Mouse (Mus musculus) liver, embryonic 14.5 days (tissue): ENCODE measurements at regions not wholly inside any gene's neighbourhood (a gene's known extent, or its start where the extent isn't known, plus 50 kb on each side); places are given as distances from the start of the nearest gene placed in this dataset.

Experiments used
- ATAC-seq: fragments of 200-750 bp; cut with Nextera tagmentation; 2 replicates; pipeline ENCODE4 v1.8.0; 2017; ENCODE audit warnings: moderate number of reproducible peaks, mild to moderate bottlenecking, moderate library complexity; ENCODE audit not compliant: insufficient read depth
- DNase-seq, 3 experiments: peaks; one replicate each; pipeline ENCODE4 v3.0.0-alpha.2; 2012 to 2013; ENCODE audit warnings: low read depth in 3 of 3, low spot score in 3 of 3
- H3K27ac ChIP-seq: fragments of 300-500 bp; sonication (generic); 2 replicates; pipeline ENCODE4 v1.5.1; 2014; ENCODE audit warnings: moderate library complexity, mild to moderate bottlenecking, control low read depth, inconsistent platforms
- H3K27me3 ChIP-seq: fragments of 300-500 bp; sonication (generic); 2 replicates; pipeline ENCODE4 v1.6.1; 2014; ENCODE audit warnings: mild to moderate bottlenecking, low read length, moderate library complexity; ENCODE audit not compliant: control insufficient read depth, insufficient read depth
- H3K36me3 ChIP-seq: fragments of 300-500 bp; sonication (generic); replicated peaks from 2 replicates; pipeline ENCODE4 v1.6.1; 2014; ENCODE audit warnings: low read depth; ENCODE audit not compliant: control insufficient read depth, insufficient read depth
- H3K4me1 ChIP-seq, 2 experiments: fragments of 200-500 bp in 1 of 2; fragments of 300-500 bp in 1 of 2; sonication (generic) in 1 of 2; replicated peaks; 2 replicates each; pipeline ENCODE4 v1.6.1; 2012 to 2014; ENCODE audit warnings: antibody characterized with exemption in 1 of 2, inconsistent platforms in 1 of 2, low read length in 1 of 2; ENCODE audit not compliant: control insufficient read depth in 2 of 2, insufficient read depth in 2 of 2
- H3K4me2 ChIP-seq: fragments of 300-500 bp; sonication (generic); 2 replicates; pipeline ENCODE4 v1.6.1; 2014; ENCODE audit warnings: low read depth, mild to moderate bottlenecking, control low read depth, moderate library complexity
- H3K4me3 ChIP-seq, 2 experiments: fragments of 200-500 bp in 1 of 2; fragments of 300-500 bp in 1 of 2; sonication (generic) in 1 of 2; 2 replicates each; pipeline ENCODE4 v1.5.1; 2012 to 2014; ENCODE audit warnings: low read depth in 2 of 2, low read length in 2 of 2, mild to moderate bottlenecking in 2 of 2, control low read depth in 1 of 2, inconsistent platforms in 1 of 2, moderate library complexity in 1 of 2; ENCODE audit not compliant: insufficient read depth in 1 of 2
- H3K9ac ChIP-seq: fragments of 300-500 bp; sonication (generic); replicated peaks from 2 replicates; pipeline ENCODE4 v1.6.1; 2014; ENCODE audit warnings: mild to moderate bottlenecking, control low read depth, moderate library complexity
- H3K9me3 ChIP-seq: fragments of 300-500 bp; sonication (generic); 2 replicates; pipeline ENCODE4 v1.6.1; 2016; ENCODE audit warnings: low read length, mixed read lengths; ENCODE audit not compliant: control insufficient read depth
- CTCF ChIP-seq: IDR thresholded peaks from 2 replicates; pipeline ENCODE4 v1.5.1; 2016; ENCODE audit warnings: antibody characterized with exemption, low read depth, control low read depth
- EP300 ChIP-seq: IDR thresholded peaks from 2 replicates; pipeline ENCODE4 v1.6.1; 2016; ENCODE audit warnings: antibody characterized with exemption, low read depth
- whole genome bisulfite sequencing: fragments of 180-500 bp; shearing (Covaris S2); extraction: QIAGEN DNeasy Blood & Tissue Kit; methylation state at CpG from one replicate; pipeline ENCODE4 v1.1.7; 2014; ENCODE audit not compliant: insufficient replicate concordance; 5-methylcytosine and 5-hydroxymethylcytosine counted together

- ATAC-seq (no peak), DNase-seq (no peak)
- Histone ChIP-seq H3K9me3 (no peaks in the 10 kb centered on the region), H3K27me3 (no peaks in the 10 kb centered on the region), H3K4me3 (no peak overlapping the region), H3K4me1 (no peaks in the 10 kb centered on the region), H3K9ac (no peak overlapping the region), H3K4me2 (no peak overlapping the region), H3K27ac (no peak overlapping the region), H3K36me3 (no peaks in the 10 kb centered on the region)
- WGBS, result 47% methylated on average over 6 of the region's 6 CpGs
- TF ChIP-seq CTCF (no peak), EP300 (no peak)
Observed at GRCm38 (mm10) chr17:9322772-9323171, 99.1 kb upstream of the Gm17728 start.

DNA sequence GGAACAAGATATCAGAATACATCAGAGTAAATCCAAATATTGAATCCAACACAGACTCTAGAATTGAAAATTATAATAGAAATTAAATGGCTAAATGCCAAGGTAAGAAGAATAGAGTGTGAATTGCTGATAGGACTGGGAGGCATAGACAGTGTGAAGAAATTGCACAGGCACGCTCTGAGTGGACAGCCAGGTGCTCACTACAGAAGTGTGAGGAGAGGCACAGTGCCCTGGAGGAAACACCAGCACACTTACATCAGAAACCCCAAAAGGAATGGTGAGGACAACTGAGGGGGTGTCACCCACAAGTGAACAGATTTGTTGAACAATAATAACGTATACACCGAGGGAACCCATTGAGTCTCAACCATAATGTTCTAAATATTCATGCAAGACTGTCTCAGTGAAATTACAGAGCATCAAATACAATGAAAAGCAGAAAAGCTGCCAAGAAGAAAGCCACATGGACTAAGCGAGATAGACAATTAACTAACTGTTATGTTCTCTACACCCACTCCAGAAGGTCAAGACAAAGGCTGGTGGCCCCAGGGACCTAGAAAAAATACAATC, 92.9 kb upstream of the Gm17728 start:
- Histone ChIP-seq H3K9ac (no peak overlapping the region), H3K4me1 (no peaks in the 10 kb centered on the region), H3K4me2 (no peak overlapping the region), H3K36me3 (no peaks in the 10 kb centered on the region), H3K9me3 (no peaks in the 10 kb centered on the region), H3K27ac (no peak overlapping the region), H3K27me3 (no peaks in the 10 kb centered on the region), H3K4me3 (no peak overlapping the region)
- WGBS, result 63% methylated on average over 4 of the region's 4 CpGs
- no peak for ATAC-seq
- DNase-seq, result no peak
- TF ChIP-seq EP300 (no peak), CTCF (no peak)

- no peak for ATAC-seq
- 64% methylated on average over 5 of the region's 5 CpGs for WGBS
- Histone ChIP-seq H3K9ac (no peak overlapping the region), H3K36me3 (no peaks in the 10 kb centered on the region), H3K4me1 (no peaks in the 10 kb centered on the region), H3K4me3 (no peak overlapping the region), H3K27me3 (no peaks in the 10 kb centered on the region), H3K27ac (no peak overlapping the region), H3K9me3 (no peaks in the 10 kb centered on the region), H3K4me2 (no peak overlapping the region)
- DNase-seq, result no peak
- TF ChIP-seq CTCF (no peak), EP300 (no peak)
Observed at GRCm38 (mm10) chr17:9357572-9358159, 64.2 kb upstream of the Gm17728 start.
